Mouse (Mus musculus) embryo, embryonic 11 days (tissue): Measurements from ENCODE around the gene Tmco3.

Experiments
- DNase-seq: peaks from one replicate; pipeline ENCODE4 v3.0.0-alpha.2; 2015

The Tmco3 gene

DNA sequence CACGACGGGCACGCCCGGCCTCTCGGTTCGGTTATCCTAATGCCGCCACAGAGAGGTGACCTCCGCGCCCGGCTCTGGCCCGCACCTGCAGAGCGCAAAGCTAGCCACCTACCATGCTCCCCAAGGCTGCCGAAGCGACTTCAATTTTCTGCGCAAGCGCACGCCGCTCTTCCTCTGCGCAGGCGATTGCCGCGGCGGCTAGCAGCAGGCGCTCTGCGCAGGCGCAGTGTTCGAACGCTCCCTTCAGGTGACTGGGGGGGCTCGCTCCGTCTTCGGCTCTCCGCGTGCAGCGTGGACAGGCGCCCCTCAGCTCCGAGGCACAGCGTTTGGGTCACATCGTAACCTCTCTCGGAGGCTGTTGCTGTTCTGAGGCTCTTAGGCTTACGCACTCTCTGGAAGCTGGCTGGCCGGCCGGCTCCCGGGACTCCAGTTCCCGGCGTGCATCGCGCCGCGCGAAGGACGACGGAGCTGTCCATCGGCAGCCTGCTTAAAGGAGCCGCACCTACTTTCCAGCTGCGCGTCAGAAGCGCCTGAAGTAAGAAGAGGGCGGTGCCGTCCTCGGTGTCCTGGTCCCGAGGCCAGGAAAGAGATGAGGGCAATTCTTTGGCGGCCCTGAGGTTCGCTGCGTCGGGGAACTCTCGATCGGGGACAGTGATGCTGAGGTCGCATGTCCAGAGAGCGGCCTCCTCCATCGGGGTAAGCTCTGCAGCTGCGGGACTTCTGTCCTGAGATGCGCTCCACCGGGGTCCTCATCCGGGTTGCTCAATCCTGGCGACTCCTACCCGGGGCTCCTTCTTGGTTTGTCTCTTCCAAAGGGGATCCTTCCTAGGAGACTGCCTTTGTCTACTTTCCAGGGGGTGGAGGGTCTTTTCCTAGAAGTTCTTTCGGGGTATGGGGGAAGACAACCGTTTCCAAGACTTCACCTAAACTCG is at the start of gene Tmco3, which contains the start of gene Dcun1d2:
TSS of gene Tmco3 (plus strand) at position 499 of the 932 bp plus-strand sequence.
TSS of gene Dcun1d2 (minus strand) at position 440 of the 932 bp plus-strand sequence.
- peak; percentile 98 for DNase-seq

DNA sequence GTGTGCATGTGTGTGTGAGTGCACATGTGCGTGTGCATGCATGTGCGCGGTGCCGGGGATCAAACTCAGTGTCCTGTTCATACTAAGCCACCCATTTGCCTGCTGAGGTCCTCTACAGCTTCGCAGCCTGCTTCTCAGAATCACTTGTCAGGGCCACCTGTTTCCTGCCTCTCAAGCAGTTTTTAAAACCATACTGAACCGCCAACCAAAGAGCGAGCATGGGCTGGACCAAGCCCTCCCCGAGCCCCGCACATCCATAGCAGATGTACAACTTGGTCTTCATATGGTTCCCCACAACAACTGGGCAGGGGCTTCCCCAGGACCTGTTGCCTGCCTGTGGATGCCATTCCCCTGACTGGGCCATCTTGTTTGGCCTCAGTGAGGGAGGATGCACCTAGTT is 47.9 kb upstream of the Tmco3 start:
- no peak for DNase-seq

DNA sequence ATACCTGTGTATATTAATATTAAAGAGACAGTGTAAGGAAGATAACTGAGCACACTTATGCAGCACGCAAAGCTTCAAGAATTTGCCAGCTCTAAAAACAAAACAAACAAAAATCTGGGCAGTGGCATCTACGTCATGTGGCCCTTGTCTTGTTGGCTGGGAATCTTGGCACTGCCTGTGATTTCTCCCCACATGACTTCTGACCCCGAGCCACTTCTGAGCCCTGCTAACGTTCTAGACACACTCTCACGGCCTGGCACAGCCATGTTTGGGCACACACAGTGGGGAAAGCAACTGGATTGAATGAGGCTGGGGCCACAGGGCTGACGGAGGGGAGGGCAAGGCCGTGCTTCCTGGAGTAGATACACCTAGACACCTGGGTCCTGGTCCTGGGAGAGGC is 47.3 kb upstream of the Tmco3 start:
- no peak for DNase-seq

DNA sequence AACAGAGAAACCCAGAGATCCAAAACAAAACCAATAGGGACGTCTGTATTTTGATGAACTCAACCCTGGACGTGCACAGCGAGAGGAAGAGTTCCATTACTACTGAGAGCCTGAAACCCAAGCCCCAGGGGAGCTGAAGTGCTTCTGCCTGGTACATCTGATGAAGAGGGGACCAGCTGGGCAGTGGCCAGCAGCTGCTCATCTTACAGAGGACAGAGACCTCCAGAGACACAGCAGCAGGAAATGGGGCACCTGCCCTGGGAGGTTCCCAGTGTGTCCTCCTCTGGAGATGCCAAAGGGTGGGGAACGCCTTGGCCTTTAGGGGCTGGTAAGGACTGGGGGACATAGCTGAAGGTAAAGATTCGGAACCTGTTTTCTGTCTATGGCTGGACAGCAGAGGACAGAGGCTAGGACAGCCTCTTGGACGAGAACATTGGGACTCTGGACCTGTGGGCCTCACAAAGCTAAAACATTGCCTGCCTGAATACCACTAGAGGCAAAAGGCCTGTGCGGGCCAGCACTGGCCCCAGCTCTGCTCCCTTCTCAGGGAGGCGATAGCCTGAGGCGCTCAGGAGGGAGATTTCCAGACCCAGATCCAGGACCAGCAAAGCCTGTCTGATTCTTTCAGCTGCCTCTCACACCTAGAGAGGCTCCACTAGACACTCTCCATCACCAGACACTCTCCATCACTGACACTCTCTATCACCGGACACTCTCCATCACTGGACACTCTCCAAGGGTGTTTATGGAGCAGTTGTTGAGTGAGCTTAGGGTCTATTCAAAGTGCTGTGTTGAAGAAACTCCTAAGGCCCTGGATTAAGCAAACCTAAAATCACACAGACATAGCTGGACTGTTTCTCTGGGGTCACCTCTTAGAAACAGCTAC is 44.8 kb upstream of the Tmco3 start:
- DNase-seq: no peak

DNA sequence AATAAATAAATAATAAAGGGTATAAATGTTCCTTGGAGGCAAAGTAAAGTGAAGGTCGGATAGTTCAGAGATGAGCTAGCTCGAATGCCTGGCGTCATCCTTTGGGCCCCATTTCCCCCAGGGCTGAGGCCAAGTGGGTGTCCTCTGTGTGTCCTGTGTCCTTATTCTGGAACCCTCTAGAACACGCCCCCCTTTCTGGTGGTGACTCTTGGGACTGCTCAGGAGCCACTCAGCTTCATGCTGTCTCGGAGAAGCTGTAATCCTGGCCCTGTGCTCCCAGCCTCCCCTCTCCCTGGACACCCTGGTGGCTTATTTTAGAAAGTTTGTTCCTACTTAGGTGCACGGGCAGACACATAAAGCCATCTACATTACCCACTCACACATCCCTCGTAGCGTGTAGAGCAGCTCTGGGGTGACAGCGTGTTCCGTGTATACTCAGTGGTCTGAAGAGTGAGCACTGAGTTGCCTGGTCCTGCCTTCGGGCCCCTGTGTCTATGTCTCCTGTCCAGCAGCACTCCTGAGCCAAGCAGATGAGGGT is 43.6 kb upstream of the Tmco3 start:
- DNase-seq: no peak

DNA sequence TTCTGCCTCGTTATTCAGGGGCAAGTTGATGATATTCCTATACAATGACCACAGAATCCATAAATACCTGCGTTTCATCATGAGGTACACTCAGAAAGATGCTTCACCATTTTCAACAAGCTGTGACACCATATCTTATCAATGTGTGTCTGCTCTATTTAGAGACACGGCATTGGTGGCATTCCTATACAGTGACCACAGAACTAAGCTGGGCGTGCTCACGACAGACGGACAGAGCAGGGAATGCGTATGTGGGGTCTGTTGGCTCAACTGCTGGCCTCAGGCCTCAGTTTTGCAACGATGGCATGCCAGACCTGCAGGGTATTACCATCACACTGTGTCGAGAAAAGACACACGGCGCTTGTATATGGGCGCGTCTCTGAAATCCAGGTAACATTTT is 35.2 kb upstream of the Tmco3 start:
- no peak for DNase-seq

DNA sequence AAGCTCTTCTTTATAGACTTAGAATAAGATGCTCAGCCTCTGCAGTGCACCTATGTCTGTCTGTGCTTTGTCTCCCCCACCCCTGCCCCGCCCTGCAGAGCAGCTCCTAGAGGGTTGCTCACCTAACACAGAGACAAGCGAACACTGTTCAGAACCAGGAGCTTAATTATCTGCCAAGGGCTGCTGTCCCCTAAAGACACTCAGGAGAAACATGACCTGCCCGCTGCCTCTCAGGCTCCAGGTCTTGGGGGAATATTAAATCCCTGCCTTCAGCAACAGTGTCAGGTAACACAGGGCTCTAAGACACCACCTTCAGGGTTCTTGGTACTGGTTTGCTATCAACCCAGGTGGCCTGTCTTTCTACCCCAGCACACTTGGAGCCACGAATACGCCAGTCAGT is 34.6 kb upstream of the Tmco3 start:
- no peak for DNase-seq

DNA sequence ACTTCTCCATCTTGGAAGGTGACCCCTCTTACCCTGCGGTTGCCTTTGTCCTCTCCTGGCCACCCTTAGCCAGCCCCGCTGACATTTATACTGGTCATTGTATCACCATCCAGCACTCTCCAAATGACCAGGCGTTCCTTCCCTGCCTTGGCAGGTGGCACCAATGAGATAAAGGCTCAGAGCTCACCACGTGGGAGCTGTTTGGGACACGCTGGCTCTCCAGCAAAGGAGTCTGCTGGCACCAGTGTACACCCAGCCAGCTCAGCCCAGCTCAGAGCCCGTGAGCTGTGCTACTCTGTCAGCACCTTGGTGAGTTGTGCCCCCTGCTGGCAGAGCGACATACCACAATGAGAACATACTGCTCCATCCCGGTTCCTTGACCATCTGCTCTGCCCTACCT is 34.0 kb upstream of the Tmco3 start, which contains the start of gene Adprhl1:
TSS of gene Adprhl1 (minus strand) at position 144 of the 400 bp plus-strand sequence.
- peak; percentile 78 for DNase-seq

DNA sequence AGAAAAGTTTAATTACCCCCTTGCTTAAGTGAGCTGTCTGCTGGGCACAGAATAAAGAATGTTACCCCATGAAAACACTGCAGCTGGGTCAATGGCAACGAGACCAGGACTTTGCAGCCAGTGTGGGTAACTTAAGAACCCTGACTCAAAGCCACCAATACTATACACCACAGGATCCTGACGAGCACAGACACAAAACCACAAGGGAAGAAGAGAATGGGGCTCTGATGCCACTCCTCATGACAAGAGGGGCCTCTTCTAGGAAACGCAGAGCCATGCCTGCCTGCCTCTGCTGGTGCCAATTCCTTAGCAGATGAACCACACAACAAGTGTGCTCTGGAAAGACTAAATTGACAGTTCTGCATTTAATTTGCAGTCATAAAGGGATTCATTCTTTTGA is 24.6 kb upstream of the Tmco3 start:
- no peak for DNase-seq

DNA sequence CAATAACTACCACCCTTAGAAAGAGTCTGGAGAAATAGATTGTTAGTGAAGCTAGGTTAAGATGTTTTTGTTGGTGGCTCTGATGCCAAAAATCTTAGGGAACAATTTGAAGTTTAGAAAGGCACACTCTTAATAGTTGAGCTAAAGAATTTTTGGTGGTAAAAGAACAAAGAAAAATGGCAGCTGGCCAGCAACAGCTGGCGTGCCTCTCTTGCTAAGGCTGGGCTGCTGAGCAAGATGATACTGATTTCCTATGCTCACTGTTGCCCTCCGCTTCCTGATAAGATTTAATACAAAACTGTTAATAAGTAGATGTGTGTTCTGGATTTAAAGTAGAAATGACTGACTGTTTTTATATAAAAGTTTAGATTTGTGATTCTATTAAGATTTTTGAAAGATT is 20.4 kb upstream of the Tmco3 start:
- DNase-seq: no peak

DNA sequence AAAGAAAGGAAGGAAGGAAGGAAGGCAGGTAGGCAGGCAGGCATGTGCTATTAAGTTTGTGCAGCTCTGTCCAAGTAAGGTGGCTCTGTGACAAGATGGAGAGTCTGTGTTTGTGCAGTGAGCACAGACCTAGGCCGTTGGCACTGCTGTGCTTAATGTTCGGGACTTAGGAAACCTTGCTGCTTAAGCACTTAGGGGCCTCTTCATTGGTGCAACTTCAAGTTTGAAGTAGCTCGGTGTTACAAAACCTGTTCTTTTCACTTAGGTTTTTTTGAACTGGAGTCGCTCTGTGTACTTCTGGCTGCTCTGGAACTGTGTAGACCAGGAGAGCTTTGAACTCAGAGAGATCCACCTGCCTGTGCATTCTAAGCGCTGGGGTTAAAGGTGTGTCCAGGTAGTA is 15.2 kb upstream of the Tmco3 start:
- DNase-seq: no peak

DNA sequence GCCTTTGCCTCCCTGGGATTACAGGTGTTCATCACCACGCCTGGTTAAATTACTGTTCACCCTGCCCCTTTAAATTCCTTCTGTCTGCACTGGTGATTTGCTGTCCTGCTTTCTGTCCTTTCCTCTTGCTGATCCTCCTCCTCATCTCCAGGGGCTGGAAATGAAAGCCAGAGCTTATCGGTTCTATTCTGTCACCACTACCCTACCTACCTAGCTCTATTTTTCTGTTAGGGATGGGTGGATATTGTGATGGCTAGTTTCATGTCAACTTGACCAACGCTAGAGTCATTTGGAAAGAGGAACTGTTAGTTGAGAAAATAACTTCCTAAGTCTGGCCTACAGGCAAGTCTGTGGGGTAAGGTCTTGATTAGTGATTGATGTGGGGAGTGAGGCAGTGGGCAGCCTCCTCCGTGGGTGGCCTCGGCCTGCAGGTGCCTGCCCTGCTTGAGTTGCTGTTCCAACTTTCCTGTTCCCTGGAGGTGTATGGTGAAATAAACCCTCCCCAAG is 11.0 kb upstream of the Tmco3 start:
- DNase-seq: no peak

DNA sequence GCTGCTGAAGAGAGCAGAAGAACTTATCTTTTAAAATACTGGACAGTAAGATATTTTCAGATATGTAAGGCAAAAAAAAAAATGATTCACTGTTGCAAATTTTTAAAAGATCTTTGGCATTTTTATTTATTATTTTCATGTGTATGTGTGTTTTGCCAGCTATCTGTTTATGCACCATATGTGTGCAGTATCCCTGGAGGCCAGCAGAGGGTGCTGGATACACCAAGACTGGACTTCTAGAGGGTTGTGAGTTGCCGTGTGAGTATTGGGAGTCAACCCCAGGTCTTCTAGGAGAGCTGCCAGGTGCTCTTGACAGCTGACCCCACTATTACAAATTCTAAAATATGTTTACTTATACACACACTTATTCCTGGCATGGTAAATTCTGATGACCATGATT is 4.8 kb upstream of the Tmco3 start:
- no peak for DNase-seq

DNA sequence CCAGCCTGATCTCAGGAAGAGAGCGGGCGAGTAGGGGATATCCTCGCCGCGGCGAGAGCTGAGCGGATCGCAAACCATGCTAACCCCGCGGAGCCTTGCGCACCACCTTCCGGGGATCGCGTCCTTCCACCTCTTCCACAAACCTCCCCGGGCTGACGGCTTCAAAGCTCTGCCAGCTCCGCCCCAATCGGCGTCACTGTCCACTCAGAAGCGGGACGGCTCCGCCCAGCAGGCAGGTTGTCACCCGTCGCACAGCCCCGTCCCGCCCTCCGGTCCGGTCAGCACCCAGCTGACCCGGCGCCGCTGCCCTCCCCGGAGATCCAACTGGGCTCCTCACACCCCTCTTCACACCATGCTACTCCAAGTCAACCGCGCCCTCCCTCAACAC is 692 bp upstream of the Tmco3 start:
- peak; percentile 88 for DNase-seq

DNA sequence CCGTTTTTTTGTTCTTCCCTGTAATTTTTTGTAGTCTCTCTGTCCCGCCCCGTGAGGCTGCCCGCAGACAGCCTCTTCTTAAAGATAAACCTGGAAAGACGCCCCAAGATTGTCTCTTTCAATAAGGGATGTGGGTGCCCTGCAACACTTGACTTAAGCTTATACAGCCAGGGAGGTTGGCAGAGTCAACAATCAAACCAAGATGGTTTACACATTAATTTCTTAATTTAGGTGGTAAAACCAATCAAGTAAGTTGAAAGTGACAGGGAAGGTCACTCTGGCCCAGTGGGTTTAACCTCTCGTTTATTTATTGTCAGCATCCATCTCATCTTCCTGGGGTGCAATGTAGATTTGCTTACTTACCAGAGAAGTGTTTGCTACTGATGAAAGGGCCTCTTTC is 656 bp downstream of the Tmco3 start:
- DNase-seq: no peak

DNA sequence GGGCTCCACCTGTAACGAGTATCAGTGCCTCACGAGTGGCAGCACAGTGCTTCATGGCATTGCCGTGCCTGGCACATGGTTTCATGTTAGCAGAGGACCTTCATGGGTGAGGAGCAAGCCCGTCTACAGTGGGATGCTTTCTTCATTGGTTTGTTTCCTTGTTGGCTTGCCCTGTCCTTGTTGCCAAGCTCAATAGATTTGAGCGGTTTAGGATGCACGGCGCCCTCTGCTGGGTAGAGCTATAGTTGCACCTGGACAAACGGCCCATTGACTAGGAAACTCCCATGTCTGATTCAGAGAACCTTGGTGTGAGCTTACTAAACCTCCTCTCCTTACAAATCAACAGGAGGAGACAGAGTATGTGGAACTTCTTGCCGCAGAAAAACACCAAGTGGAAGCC is 4.4 kb downstream of the Tmco3 start:
- DNase-seq: peak; percentile 74

DNA sequence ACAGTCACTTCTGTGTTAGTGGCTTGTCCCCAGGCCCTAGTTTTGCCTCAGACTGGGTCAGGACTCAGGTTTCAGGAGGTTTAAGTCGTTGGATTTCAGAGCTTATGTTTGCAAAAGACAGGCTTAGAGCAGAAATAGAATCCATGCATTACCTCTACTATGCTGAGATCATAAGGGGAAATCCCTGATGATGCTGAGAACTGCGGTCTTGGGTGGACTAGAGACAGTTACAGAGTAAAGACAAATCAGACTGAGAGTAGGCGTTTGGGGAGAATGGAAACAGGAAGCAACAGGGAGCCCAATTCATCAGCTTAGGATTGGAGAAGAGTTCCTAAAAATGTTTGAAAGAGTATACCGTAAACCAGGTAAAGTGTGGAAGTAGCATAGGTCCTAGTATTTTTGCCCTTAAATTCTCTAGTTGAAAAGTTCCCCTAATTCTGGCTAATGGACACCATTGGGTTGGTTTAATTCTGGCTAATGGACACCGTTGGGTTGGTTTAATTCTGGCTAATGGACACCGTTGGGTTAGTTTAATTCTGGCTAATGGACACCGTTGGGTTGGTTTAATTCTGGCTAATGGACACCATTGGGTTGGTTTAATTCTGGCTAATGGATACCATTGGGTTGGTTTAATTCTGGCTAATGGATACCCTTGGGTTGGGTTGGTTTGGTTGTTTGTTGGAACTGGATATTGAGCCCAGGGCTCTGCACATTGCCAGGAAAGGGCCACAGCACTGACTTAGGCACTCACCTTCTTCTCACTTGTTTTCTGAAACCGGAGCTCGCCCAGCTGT is 5.9 kb downstream of the Tmco3 start:
- DNase-seq: no peak

DNA sequence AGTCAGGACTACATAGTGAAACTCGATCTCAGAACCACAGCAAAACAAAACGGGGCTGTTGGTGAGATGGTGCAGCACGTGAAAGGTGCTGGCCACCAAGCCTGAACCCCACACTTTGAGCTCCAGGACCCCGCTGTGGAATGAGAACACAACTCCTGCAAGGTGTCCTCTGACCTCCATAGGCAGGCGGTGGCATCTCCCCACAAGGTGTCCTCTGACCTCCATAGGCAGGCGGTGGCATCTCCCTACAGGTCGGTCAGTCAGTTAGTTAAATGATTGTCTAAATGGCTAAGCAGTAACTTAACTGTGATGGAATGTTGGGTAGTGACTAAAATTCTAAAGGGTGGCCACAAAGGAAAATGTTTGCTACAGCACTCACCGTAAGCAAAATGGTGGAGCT is 11.6 kb downstream of the Tmco3 start:
- DNase-seq: no peak

DNA sequence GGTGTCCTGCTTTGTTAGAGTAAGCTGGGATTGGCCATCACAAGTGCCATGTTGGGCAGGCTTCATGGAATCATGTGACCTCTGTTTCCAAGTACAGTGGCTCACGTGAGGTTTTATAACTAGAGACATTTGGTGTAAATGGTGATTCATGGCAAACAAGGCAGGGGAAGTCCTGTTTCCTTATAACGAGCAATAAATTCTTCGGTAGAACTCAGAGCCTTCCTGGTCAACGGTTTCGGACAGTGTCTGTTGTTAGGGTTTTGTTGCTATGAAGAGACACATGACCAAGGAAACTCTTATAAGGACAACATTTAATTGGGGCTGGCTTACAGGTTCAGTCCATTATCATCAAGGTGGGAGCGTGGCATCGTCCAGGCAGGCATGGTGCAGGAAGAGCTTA is 13.0 kb downstream of the Tmco3 start:
- DNase-seq: no peak

DNA sequence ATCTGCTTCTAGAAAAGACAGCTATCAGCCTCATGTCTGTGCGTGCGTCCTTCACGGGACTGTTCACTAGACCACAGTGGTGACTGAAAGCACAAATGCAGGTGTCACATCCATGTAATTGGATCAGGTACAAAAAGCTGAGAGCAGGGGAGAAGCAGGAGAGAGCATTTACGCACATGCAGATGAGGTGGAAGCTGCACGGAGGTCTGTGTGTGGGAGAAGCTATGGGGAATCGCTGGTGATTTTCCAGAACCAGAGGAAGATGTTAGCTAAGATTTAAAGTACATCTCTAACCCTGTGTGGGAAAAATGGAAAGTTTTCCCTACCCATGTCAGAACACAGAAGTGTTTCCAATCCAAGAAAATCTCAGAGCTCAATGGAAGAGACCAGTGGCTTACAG is 17.5 kb downstream of the Tmco3 start:
- no peak for DNase-seq

DNA sequence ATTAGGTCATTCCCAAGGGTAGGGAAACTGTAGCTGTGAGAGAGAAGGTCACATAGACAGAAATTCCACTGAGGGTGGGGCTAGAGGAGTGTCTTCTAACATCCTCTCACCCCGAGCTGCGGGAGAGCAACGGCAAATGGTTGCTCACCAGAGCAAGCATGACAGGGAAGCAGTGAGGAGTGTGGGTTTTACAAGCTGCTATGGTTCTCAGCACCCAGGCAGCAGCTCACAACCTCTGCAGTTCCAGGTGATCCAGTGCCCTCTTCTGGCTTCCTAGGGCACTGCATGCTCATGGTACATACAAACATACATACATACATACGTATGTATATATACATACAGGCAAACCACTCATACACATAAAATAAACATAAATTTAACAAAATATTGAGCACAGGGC is 17.9 kb downstream of the Tmco3 start:
- no peak for DNase-seq

DNA sequence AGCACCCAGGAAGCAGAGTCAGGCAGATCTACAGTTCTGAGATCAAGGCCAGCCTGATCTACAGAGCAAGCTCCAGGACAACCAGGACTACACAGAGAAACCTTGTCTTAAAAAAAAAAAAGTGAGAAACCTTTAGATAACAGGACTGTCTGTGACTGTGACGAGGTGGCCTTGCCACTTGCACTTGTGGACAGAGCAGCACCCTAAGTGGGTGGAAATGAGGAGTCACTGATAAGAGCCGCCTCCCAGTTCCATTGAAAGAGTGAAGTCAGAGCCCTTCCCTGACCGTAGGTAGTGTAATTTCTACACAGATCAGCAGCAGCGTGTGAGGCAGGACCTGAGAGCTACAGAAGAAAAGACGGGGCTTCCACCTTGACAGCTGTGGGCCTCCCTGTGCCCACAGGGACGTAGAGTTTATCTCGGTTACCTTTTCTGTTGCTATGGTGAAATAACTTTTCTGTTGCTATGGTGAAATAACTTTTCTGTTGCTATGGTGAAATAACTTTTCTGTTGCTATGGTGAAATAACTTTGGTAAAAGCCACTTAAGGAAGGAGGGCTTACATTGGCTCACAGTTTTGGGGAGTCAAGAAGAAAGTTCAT is 18.4 kb downstream of the Tmco3 start:
- no peak for DNase-seq
